Mouse (Mus musculus) embryonic fibroblast, embryonic 13.5 days (primary cell): ENCODE results near the gene Unc45b. TPM values are rescaled to one million over a fixed set of nuclear protein-coding genes. Genes with fewer than 3 reads are reported as not detected.
"Not testable (repeated sequence)": the region's sequence is repeated elsewhere in the genome, so short reads cannot be mapped to it uniquely, and the experiment has no call there.

ENCODE experiments used
- H3K27ac ChIP-seq: 2 replicates; pipeline ENCODE4 v1.5.1; 2012; ENCODE audit warnings: low read length, control low read depth, inconsistent platforms; ENCODE audit not compliant: insufficient read depth
- H3K4me1 ChIP-seq: 2 replicates; pipeline ENCODE4 v1.6.1; 2011; ENCODE audit warnings: low read length; ENCODE audit not compliant: control insufficient read depth, insufficient read depth
- H3K4me3 ChIP-seq: 2 replicates; pipeline ENCODE4 v1.5.1; 2011; ENCODE audit warnings: mild to moderate bottlenecking, control low read depth, low read length; ENCODE audit not compliant: insufficient read depth
- CTCF ChIP-seq: IDR thresholded peaks from 2 replicates; pipeline ENCODE4 v1.5.1; 2011; ENCODE audit warnings: mild to moderate bottlenecking, control low read depth, low read length, moderate library complexity, borderline replicate concordance; ENCODE audit not compliant: insufficient read depth
- POLR2A ChIP-seq: IDR thresholded peaks from 2 replicates; pipeline ENCODE4 v1.6.1; 2011; ENCODE audit warnings: low read depth, mild to moderate bottlenecking, control low read depth, low read length, moderate library complexity
- polyA plus RNA-seq: library from polyadenylated mRNA; stranded (reverse); fragments of >200 nt; gene quantifications from 2 replicates; pipeline ENCODE4 v1.2.4, GENCODE M21; 2011; ENCODE audit warnings: low read depth; ENCODE audit not compliant: missing spikeins, insufficient read length

The Unc45b gene
- polyA plus RNA-seq, 1 experiment = not detected

- Histone ChIP-seq H3K4me1 (no peaks in the 10 kb centered on the region), H3K27ac (no peak overlapping the region), H3K4me3 (no peak overlapping the region)
- TF ChIP-seq CTCF = no peak
- TF ChIP-seq POLR2A = no peak
Measured at GRCm38 (mm10) chr11:82962215-82962614, 51.9 kb downstream of the Unc45b start.

DNA sequence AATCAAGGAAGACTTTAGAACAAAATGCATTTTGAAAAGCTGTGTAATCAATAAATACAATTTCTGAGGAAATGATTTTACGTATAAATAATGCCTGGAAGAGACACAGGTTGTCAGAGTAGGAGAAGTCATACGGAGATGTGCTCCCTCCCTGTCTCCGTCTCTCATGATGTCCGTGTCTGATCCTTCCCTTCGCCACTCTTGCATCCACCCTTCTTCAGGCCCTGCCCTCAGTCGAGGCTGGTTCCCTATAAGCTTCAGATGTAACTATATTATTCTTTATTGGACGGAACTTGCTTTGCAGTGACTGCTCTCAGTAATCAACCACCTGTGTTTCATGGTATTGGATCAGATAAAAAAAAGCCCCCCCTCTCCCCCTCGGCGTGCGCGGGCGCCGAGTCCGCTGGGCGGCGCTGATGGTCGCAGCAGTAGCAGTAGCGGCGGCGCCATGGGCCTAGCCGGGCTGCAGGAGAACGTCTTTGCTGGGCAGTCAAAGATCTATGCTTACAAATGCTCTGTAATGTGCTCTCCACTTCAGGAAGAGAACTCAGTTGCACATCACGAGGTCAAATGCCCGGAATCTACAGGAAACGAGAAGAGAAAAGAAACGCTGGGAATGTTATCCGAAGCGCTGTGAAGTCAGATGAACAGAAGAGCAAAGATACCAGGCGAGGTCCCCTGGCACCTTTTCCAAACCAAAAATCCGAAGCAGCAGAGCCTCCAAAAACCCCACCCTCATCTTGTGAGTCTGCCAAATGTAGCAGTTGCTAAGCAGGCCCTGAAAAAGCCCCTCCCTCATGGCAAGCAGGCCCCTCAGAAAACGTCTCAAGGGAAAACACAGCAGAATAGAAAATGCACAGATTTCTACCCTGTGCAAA lies 60.6 kb downstream of the Unc45b start:
- Histone ChIP-seq H3K27ac (0 out of 2 replicates have a peak overlapping the region, but pooled peaks have one; percentile 19), H3K4me3 (no peak overlapping the region), H3K4me1 (peaks cover 6% of the 10 kb centered on the region; the same call in 1 of the 2 replicates)
- TF ChIP-seq CTCF = peak; percentile 28; the same call in 1 of the 2 replicates
- no peak for TF ChIP-seq POLR2A

DNA sequence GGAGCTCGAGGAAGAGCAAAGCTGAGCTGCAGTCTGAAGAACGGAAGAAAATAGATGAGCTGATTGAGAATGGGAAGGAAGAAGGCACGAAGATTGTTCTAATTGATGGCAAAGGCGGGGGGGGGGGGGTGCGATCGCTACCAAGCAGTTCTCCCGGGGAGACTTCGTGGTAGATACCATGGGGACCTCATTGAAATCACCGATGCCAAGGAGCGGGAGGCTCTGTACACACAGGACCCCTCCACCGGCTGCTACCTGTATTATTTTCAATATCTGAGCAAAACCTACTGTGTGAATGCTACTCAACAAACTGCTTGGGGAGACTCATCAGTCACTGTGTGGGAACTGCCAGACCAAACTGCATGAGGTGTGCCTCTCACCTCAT lies 61.2 kb downstream of the Unc45b start:
- TF ChIP-seq CTCF (no peak), POLR2A (no peak)
- Histone ChIP-seq H3K4me3 (no peak overlapping the region), H3K4me1 (peaks cover 6% of the 10 kb centered on the region; the same call in 1 of the 2 replicates), H3K27ac (no peak overlapping the region)

DNA sequence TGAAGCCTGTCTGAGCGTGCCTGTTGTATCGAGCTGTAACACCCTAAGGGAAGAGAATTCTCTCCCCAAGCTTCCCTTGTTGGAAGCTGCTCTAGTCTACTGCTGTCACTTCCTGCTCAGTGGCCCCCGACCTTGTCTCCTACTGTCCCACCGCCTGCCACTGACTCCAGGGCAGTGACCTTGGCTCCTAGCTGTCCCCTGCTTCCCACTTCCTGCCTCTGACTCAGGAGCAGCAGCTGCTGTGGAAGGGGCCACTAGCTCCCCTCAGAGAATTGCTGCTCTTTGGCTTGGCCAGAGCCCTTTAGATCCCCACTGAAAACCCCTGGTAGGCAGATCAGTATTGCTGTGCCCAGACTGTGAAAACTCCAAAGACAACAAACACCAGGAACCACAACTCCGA lies 63.6 kb downstream of the Unc45b start:
- no peak for TF ChIP-seq POLR2A
- TF ChIP-seq CTCF = no peak
- H3K4me3 ChIP-seq = no peak overlapping the region
- H3K4me1 ChIP-seq = peaks cover 6% of the 10 kb centered on the region; the same call in 1 of the 2 replicates
- H3K27ac ChIP-seq = no peak overlapping the region

- H3K27ac ChIP-seq, H3K4me1 ChIP-seq, H3K4me3 ChIP-seq: not testable (repeated sequence)
Measured at GRCm38 (mm10) chr11:82982409-82982808, 72.1 kb downstream of the Unc45b start.

DNA sequence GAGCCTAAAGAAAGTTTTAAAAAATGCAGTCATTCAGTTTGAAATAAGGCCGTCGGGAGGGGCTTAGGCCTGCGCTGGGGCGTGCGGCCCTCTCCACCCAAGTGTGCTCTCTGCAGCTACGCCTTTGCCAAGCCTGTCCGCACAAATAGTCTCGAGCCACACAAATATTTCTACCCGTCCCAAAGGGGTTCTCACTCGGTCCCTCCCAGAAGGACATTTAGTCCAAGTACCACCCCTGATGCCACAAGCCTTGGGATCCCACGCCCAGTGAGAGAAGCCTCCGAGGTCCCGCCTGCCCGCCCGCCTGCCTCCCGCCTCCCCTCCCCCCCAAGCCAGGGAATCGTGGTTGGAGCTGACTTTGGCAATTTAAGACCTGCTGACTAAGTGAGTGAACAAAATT lies 72.8 kb downstream of the Unc45b start:
- TF ChIP-seq CTCF (no peak), POLR2A (no peak)
- Histone ChIP-seq H3K27ac (no peak overlapping the region), H3K4me1 (peaks cover 4% of the 10 kb centered on the region; the same call in 1 of the 2 replicates), H3K4me3 (no peak overlapping the region)

DNA sequence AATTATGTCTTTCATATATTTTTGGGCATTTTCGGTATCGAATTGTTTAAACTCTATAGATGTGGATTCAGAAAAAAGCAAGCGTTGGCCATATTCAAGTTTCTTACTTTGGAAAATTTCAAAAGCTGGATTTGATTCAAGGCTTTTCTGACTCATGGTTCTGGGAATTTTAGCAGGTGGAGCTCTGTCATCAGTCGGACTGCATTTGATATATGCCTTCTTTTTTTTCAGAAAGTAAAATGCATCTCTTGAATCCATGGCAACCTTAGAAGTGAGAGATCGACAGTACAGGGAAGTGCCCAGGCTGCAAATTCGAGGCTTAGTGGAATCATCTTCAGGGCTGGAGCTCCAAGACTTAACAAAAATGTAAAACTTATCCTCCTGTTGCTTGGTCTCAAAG lies 77.3 kb downstream of the Unc45b start:
- Histone ChIP-seq H3K4me3 (no peak overlapping the region), H3K4me1 (peaks cover 10% of the 10 kb centered on the region; the same call in 1 of the 2 replicates), H3K27ac (no peak overlapping the region)
- TF ChIP-seq CTCF (no peak), POLR2A (no peak)

GRCm38 (mm10) chr11:82989357-82989756 lies 79.0 kb downstream of the Unc45b start:
- Histone ChIP-seq H3K27ac (no peak overlapping the region), H3K4me1 (peaks cover 10% of the 10 kb centered on the region; the same call in 1 of the 2 replicates), H3K4me3 (no peak overlapping the region)
- TF ChIP-seq CTCF (no peak), POLR2A (no peak)

DNA sequence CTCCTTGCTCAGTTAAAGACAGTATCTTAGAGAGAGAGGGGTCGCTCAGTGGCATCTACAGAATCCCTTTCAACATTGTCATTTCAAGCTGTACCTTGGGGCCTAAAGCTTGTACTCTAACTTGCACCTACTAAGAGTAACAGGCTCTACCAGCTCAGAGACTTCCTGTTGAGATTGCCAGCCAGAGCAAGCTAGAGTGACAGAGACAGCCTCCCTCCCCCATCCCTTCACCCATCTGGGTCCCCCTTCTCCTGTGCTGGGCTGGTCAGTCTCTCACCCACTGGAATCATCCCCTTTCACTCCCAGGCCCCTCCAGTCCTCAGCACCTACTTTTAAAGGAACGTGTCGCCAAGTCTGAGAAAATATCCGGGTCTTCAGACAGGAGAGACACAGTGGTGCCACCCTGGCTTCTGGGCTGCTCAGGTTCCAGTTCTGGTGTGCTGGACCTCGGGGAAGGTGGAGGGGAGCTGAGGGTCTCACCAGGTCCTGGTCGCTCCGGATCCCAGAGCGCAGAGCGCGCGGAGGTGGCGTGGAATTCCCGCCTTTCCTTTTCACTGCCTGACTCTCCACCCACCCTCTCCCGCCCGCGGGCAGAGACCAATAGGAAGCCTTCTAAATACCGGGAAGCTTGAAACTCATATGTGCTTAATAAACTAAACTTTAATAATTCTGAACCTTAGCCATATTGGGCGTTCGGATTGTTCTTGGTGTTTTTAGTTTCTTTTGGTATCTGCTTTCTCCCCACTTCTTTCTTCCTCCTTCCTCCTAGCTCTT lies 80.4 kb downstream of the Unc45b start:
- peak; percentile 49 for TF ChIP-seq POLR2A
- peak overlapping the region; percentile 73 for H3K4me3 ChIP-seq
- not testable (repeated sequence) for H3K4me1 ChIP-seq
- H3K27ac ChIP-seq = peak overlapping the region; percentile 59
